Mouse (Mus musculus): ENCODE data around the gene Chd3. TPM values are rescaled to one million over a fixed set of nuclear protein-coding genes. Genes with fewer than 3 reads are reported as not detected.

The Chd3 gene
- polyA plus RNA-seq, 1 experiment from 2014 or later = 5.7 TPM

DNA sequence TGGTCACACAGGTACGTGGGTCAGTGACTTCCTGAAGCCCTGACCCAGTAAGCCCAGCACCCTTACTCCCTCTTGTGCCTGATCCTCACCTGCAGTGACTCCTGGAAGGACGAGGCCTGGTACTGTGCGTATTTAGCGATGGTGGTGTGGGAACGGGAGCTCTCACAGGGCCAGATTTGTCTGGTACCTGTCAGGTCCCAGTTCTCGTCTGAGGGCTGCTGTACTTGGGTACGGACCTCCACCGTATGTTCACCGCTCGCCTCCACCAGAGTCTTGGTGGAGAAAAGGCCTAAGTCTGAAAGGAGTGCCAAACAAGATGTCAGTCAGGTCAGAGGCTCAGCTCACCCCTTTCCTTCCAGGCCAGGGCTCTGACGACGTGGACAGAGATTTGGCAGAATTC lies 32.8 kb upstream of the Chd3 start:
- Histone ChIP-seq H3K4me2 (ENCODE audit: low read depth, low read length) (no peak overlapping the region), H3K4me1 (ENCODE audit: control insufficient read depth, low read depth, low read length) (peaks cover 19% of the 10 kb centered on the region), H3K27ac (ENCODE audit: low read length) (no peak overlapping the region), H3K27me3 (ENCODE audit: control insufficient read depth, insufficient read depth, low read depth, low read length) (no peaks in the 10 kb centered on the region), H3K9me3 (replicated peaks; ENCODE audit: control insufficient read depth, low read length) (no peaks in the 10 kb centered on the region), H3K36me3 (ENCODE audit: control insufficient read depth, insufficient read depth) (peaks cover 19% of the 10 kb centered on the region), H3K4me3 (ENCODE audit: low read depth, low read length) (no peak overlapping the region), H3K9ac (ENCODE audit: low read depth, low read length) (no peak overlapping the region)
- WGBS (ENCODE audit: insufficient replicate concordance) = 80% methylated on average over 12 of the region's 12 CpGs
- ATAC-seq (ENCODE audit: low read depth) = no peak

DNA sequence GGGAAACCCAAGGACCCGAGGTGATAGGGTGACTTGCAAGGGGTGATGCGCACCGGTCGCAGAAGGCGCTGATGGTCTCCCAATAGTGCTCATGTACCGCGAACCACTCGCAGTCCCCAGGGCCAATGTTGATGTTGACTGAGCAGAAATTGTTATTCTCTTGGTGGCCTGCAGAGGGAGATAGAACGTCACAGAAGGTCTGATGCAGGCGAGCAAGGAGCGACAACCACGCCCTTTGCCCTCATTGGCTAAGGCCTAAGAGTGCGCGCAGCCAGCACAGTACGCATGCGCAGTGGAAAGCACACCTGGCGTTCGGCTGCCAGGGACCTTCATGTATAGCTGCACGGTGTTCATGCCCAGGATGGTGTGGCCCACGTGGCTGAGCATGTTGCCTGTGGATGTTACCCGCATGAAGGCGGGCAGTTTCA lies 32.0 kb upstream of the Chd3 start:
- 25% methylated on average over 22 of the region's 22 CpGs for WGBS (ENCODE audit: insufficient replicate concordance)
- Histone ChIP-seq H3K4me1 (ENCODE audit: control insufficient read depth, low read depth, low read length) (peaks cover 27% of the 10 kb centered on the region), H3K36me3 (ENCODE audit: control insufficient read depth, insufficient read depth) (peaks cover 15% of the 10 kb centered on the region), H3K4me3 (ENCODE audit: low read depth, low read length) (no peak overlapping the region), H3K27ac (ENCODE audit: low read length) (no peak overlapping the region), H3K9ac (ENCODE audit: low read depth, low read length) (no peak overlapping the region), H3K4me2 (ENCODE audit: low read depth, low read length) (no peak overlapping the region; the same call in 1 of the 2 replicates), H3K9me3 (replicated peaks; ENCODE audit: control insufficient read depth, low read length) (no peaks in the 10 kb centered on the region), H3K27me3 (ENCODE audit: control insufficient read depth, insufficient read depth, low read depth, low read length) (no peaks in the 10 kb centered on the region)
- peak; percentile 82 for ATAC-seq (ENCODE audit: low read depth)

DNA sequence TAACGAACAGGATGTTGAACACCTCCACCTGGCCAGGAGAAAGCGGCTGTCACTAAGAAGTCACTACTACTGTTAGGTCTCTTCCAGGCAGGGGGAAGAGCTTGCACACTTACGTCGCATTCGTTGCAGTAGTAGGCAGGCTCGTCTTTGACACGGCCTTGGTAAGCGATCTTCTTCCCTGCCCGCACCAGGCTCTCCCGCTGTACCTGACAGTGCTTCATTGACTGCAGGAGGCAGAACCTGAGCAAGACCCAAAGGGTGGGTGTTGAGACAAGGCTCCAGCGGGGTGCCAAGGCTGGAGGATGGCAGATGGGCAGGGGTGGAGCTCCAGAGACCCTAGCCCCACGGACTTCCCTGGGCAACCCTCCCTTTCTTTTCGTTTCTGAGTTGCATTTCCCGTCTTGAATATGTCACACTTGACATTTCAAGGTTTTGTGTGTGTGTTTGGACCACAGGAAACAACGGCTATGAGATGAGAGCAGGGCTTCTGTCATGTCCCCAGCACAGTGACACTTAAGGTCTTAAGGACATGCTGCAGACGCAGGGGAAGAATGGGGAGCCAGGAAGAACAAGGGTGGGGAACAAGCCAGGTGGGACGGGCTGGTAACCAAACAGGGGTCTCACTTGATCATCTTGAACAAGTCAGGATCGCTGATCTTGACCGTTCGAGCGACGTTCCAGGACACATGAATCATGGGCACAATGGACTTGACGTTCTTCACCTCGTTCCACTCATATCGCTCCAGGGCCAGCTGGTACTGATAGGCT lies 31.1 kb upstream of the Chd3 start:
- Histone ChIP-seq H3K9me3 (replicated peaks; ENCODE audit: control insufficient read depth, low read length) (no peaks in the 10 kb centered on the region), H3K4me1 (ENCODE audit: control insufficient read depth, low read depth, low read length) (peaks cover 29% of the 10 kb centered on the region), H3K27ac (ENCODE audit: low read length) (no peak overlapping the region), H3K4me2 (ENCODE audit: low read depth, low read length) (no peak overlapping the region), H3K36me3 (ENCODE audit: control insufficient read depth, insufficient read depth) (peaks cover 9% of the 10 kb centered on the region), H3K27me3 (ENCODE audit: control insufficient read depth, insufficient read depth, low read depth, low read length) (no peaks in the 10 kb centered on the region), H3K4me3 (ENCODE audit: low read depth, low read length) (no peak overlapping the region), H3K9ac (ENCODE audit: low read depth, low read length) (no peak overlapping the region)
- 85% methylated on average over 25 of the region's 25 CpGs for WGBS (ENCODE audit: insufficient replicate concordance)
- ATAC-seq (ENCODE audit: low read depth) = no peak

DNA sequence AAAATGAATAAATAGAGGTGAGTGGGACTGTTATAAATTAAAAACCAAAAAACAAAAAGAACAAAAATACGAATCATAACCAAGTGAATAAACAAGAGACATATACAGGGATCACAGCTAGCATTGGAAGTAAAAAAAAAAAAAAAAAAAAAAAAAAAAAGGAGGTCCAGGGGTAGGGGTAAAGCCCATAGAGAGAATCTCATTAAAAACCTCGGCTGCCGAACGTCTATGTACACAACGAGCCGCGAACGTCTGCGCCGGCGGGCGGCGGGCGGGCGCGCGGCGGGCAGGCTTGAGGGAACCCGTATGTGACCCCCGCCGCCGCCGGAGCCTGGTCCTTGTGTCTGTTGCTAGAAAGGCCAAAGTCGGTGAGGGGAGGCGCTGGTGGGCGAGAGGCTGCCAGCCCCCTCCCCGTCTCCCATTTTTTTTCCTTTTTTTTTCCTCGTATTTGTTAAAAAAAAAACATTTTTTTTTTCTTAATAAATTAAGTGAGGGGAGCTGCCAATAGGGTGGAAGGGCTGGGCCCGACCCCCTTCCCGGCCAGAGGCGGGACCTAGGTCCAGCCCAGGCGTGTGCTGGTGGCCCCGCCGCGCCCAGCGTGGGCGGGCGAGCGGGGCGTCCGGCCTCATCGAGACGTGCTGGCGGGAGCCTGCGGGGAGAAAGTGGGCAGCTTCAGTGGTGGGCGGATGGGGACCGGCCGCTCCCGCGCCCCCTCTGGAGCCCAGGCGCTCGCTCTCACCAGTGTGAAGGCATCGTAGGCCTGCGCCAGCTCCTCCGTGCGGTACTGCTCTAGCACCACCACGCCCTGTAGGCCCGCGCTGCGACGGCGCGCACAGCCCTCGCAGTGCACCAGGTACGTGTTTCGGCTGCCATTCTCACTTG lies 30.2 kb upstream of the Chd3 start:
- Histone ChIP-seq H3K4me2 (ENCODE audit: low read depth, low read length) (no peak overlapping the region), H3K4me1 (ENCODE audit: control insufficient read depth, low read depth, low read length) (peaks cover 30% of the 10 kb centered on the region), H3K36me3 (ENCODE audit: control insufficient read depth, insufficient read depth) (peaks cover 9% of the 10 kb centered on the region), H3K4me3 (ENCODE audit: low read depth, low read length) (no peak overlapping the region), H3K9me3 (replicated peaks; ENCODE audit: control insufficient read depth, low read length) (no peaks in the 10 kb centered on the region), H3K27ac (ENCODE audit: low read length) (no peak overlapping the region), H3K27me3 (ENCODE audit: control insufficient read depth, insufficient read depth, low read depth, low read length) (no peaks in the 10 kb centered on the region), H3K9ac (ENCODE audit: low read depth, low read length) (no peak overlapping the region)
- WGBS (ENCODE audit: insufficient replicate concordance) = 75% methylated on average over 65 of the region's 66 CpGs
- ATAC-seq (ENCODE audit: low read depth) = no peak

DNA sequence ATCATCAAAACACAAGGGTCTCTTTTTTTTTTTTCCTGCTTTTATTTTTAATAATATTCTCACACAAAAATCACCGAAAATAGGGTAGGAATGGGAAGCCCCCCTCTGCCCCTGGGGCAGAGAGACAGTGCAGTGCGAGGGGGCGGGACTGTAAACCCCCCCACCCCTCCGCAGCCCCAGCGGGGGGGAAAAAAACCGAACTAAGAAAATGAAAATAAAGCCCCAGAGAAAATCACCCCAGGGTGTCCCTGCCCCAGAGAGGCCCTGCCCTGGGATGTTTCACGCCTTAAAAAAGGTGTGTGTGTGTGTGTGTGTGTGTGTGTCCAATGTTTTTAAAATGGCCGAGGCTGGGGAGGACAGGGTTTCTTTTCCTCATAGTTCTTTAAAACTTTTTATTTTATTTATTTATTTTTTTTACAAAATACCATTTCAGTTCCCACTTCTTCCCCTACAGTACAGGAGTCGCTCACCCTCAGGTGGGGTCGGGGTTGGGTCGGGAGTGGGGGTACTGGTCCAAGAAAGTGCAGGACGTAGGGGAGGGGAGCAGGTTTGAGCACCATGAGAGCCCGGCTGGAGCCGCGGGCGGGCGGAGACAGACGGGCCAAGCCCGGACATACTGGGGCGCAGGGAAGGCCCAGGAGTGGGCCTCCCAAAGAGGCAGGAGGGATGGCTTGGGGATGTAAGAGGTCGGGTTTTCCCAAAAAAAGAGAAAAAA lies 29.4 kb upstream of the Chd3 start:
- H3K27me3 ChIP-seq (ENCODE audit: control insufficient read depth, insufficient read depth, low read depth, low read length) = no peaks in the 10 kb centered on the region
- H3K4me1 ChIP-seq (ENCODE audit: control insufficient read depth, low read depth, low read length) = peaks cover 34% of the 10 kb centered on the region
- no peak for ATAC-seq (ENCODE audit: low read depth)
- peak overlapping the region; percentile 9; the same call in 1 of the 2 replicates for H3K4me2 ChIP-seq (ENCODE audit: low read depth, low read length)
- peaks cover 9% of the 10 kb centered on the region for H3K36me3 ChIP-seq (ENCODE audit: control insufficient read depth, insufficient read depth)
- no peak overlapping the region for H3K27ac ChIP-seq (ENCODE audit: low read length)
- no peak overlapping the region for H3K4me3 ChIP-seq (ENCODE audit: low read depth, low read length)
- H3K9me3 ChIP-seq (replicated peaks; ENCODE audit: control insufficient read depth, low read length) = no peaks in the 10 kb centered on the region
- H3K9ac ChIP-seq (ENCODE audit: low read depth, low read length) = no peak overlapping the region
- WGBS (ENCODE audit: insufficient replicate concordance) = 64% methylated on average over 21 of the region's 21 CpGs

DNA sequence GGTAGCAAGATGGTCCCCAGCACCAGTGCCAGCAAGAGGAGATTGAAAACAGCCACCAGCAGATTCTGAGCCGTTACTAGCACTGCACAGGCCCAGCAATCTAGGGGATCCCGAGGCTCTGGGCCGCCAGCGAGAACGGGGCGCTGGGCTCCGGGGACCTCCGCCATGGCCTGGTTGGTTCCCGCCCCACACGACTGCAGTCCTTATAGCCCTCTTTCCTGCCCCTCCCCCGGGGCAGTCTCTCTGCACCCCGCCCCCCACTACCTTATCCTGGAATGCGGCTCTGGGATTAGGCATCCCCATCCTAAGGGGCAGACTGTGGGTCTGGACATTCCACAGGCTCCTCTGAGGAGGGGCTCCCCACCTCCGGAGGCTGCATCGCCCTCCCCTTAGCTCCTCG lies 28.9 kb upstream of the Chd3 start, which contains the start of gene Tmem88:
Gene Tmem88 (minus strand): TSS at position 176 of the 400 bp plus-strand sequence.
- 44% methylated on average over 15 of the region's 16 CpGs for WGBS (ENCODE audit: insufficient replicate concordance)
- Histone ChIP-seq H3K27me3 (ENCODE audit: control insufficient read depth, insufficient read depth, low read depth, low read length) (no peaks in the 10 kb centered on the region), H3K4me2 (ENCODE audit: low read depth, low read length) (peak within 1 kb of the TSS; percentile 90), H3K4me1 (ENCODE audit: control insufficient read depth, low read depth, low read length) (peaks cover 34% of the 10 kb centered on the region), H3K9me3 (replicated peaks; ENCODE audit: control insufficient read depth, low read length) (no peaks in the 10 kb centered on the region), H3K9ac (ENCODE audit: low read depth, low read length) (peak within 1 kb of the TSS; percentile 26), H3K27ac (ENCODE audit: low read length) (peak within 1 kb of the TSS; percentile 52), H3K36me3 (ENCODE audit: control insufficient read depth, insufficient read depth) (peaks cover 6% of the 10 kb centered on the region), H3K4me3 (ENCODE audit: low read depth, low read length) (peak within 1 kb of the TSS; percentile 40)
- ATAC-seq (ENCODE audit: low read depth) = no peak

DNA sequence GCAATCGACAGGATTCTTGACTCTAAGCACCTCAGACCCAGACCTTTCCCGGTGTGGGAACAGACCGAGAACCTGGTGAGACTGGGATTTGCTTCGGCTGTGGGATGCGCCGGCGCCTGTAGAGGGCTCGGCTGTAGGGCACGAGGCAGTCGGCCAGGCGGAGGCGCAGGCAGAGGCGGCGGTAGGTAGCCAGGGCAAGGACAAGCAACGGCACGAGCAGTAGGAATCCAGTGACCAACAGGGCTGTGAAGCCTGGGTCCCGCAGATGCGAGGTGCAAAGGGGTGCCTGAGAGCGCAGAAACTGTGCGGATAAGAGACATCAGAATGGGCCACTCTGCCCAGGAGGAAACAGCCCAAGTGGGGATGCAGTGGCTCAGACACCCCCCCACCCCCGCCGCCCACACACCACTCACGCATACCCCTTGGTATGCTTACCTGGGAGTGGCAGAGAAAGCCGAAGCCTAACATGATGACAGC lies 28.4 kb upstream of the Chd3 start:
- Histone ChIP-seq H3K9me3 (replicated peaks; ENCODE audit: control insufficient read depth, low read length) (no peaks in the 10 kb centered on the region), H3K36me3 (ENCODE audit: control insufficient read depth, insufficient read depth) (peaks cover 6% of the 10 kb centered on the region), H3K4me2 (ENCODE audit: low read depth, low read length) (0 out of 2 replicates have a peak overlapping the region, but pooled peaks have one; percentile 9), H3K4me1 (ENCODE audit: control insufficient read depth, low read depth, low read length) (peaks cover 34% of the 10 kb centered on the region), H3K9ac (ENCODE audit: low read depth, low read length) (peak overlapping the region; percentile 26), H3K4me3 (ENCODE audit: low read depth, low read length) (peak overlapping the region; percentile 40), H3K27me3 (ENCODE audit: control insufficient read depth, insufficient read depth, low read depth, low read length) (no peaks in the 10 kb centered on the region), H3K27ac (ENCODE audit: low read length) (peak overlapping the region; percentile 52)
- WGBS (ENCODE audit: insufficient replicate concordance) = 41% methylated on average over 24 of the region's 24 CpGs
- no peak for ATAC-seq (ENCODE audit: low read depth)

DNA sequence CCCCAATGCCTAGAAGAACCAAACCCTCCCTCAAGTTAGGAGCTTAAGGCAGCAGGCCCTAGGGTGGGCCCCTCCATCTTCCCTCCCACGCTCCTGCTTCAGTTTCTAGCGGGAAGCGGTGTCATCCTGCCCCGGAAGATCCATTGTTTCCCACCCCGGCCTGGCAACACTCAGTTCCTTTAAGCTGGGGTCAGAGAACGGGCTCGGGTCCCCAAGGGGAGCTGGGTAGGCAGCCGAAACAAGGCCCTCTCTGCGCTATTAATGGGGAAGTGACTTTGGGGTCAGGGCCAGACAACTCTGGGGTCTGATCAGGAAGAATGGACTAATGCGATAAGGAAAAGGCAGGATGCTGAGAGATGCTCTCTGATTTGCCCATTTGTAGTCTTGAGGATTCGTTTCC lies 27.6 kb upstream of the Chd3 start:
- ATAC-seq (ENCODE audit: low read depth) = no peak
- 12% methylated on average over 11 of the region's 11 CpGs for WGBS (ENCODE audit: insufficient replicate concordance)
- peak overlapping the region; percentile 83 for H3K4me3 ChIP-seq (ENCODE audit: low read depth, low read length)
- H3K9me3 ChIP-seq (replicated peaks; ENCODE audit: control insufficient read depth, low read length) = no peaks in the 10 kb centered on the region
- H3K27ac ChIP-seq (ENCODE audit: low read length) = peak overlapping the region; percentile 97
- no peaks in the 10 kb centered on the region for H3K27me3 ChIP-seq (ENCODE audit: control insufficient read depth, insufficient read depth, low read depth, low read length)
- H3K9ac ChIP-seq (ENCODE audit: low read depth, low read length) = peak overlapping the region; percentile 96
- peaks cover 6% of the 10 kb centered on the region for H3K36me3 ChIP-seq (ENCODE audit: control insufficient read depth, insufficient read depth)
- H3K4me1 ChIP-seq (ENCODE audit: control insufficient read depth, low read depth, low read length) = peaks cover 34% of the 10 kb centered on the region
- peak overlapping the region; percentile 90 for H3K4me2 ChIP-seq (ENCODE audit: low read depth, low read length)

All from liver, embryonic 16.5 days (tissue).